Mouse (Mus musculus) heart, adult 8-10 months (tissue): ENCODE data around the gene Ebp. TPM values are rescaled to one million over a fixed set of nuclear protein-coding genes. Genes with fewer than 3 reads are reported as not detected.

Experiments
- DNase-seq: peaks from one replicate; pipeline ENCODE4 v3.0.0; 2022; ENCODE audit warnings: low spot score
- total RNA-seq, 4 experiments: library from RNA; stranded (reverse); gene quantifications; 2 replicates each; pipeline ENCODE4 v1.2.4; 2022

Ebp gene
- total RNA-seq: 10 to 100 TPM; 14.5 to 21.8 (median 17.8) TPM

DNA sequence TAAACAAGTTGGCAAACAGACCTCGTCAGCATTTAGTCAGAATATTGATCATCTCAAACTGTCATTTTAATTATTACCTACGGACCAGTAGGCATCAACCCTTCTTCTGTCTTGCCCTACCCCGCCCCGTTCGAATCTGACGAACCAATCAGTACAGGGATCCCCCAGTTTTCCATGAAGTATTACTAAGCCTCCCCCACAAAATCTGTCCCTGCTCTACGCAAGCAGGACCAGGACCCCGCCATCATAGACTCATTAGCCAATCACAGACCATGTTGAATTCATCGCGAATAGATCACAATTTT is at the start of gene Ebp:
Ebp (minus strand) TSS at position 94 of the 305 bp plus-strand sequence.
- DNase-seq: no peak

- no peak for DNase-seq
Observed at GRCm38 (mm10) chrX:8238804-8239395, 45.6 kb upstream of the Ebp start.

DNA sequence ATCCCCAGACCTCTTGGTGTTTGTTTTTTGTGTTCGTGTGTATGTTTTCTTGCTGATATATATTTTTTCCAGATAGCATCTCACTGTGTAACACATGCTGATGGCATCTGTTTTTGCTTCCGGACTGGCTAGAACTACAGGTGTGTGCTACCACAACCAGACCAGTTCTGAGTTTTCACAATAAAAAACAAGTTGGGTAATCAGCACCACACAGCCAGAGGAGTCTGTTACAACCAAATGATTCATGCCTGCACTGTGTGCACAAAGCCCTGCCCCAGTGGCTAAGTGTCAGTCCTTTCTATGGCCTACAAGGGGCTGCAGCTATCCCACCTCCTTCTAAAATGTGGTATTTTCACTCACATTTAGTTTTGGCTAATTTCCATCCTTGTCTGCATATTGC is 43.4 kb upstream of the Ebp start:
- DNase-seq: no peak

GRCm38 (mm10) chrX:8233602-8234001 is 40.3 kb upstream of the Ebp start:
- DNase-seq: no peak

GRCm38 (mm10) chrX:8230272-8230671 is 37.0 kb upstream of the Ebp start:
- DNase-seq: no peak

DNA sequence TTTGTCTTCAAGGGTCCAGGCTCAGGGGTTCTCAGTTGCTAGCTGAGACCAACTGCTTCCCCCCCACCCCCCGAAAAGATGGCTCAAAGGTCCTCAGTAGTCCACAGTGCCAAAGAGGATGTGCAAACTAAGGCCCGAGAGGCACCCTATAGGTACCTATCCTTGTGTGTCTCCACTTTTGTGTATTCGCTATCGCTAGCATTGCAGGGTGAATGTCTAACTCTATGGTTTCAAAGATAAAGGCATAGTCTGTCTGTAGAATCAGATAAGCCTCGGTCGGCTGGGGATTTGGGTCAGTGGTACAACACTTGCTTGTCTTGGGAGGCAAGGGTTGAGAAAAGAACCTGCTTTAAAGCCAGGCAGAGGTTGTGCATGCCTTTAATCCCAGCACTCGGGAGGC is 30.2 kb upstream of the Ebp start:
- no peak for DNase-seq

DNA sequence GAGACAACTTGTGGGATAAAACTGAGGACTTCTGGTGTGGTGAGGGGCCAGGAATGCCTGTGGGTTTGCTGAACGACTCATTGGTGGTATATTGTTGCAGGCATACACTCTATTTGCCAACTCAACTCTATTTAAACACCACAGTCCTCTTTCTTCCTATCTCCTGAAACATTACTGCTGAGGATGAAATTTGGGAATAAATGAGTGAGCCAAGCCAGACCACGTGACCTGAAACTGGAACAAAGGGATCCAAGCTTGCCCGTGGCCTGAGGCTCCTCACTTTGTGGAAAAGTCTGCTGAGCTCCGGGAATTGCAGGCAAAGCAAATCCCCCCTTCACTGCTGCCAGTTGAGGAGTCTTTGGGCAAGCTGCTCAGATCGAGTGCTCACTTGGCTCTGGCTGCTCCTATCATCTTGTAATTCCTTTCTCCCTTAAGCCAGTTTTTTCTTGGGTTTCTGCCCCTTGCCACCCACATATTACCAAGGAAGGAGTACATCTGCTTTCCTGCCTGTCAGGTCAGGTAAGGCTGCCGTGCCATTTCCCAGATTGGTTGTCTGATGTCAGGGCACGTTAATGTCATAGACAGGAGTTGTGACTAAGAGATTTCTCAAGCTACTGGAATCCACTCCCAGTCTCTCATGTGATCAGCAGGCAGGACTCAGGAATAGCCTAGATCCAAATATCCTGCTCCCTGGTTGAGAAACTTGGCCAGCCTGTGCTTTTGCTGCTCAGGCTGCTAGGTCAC is 29.5 kb upstream of the Ebp start:
- peak; percentile 1 for DNase-seq

GRCm38 (mm10) chrX:8222296-8222677 is 29.0 kb upstream of the Ebp start:
- no peak for DNase-seq

- no peak for DNase-seq
Observed at GRCm38 (mm10) chrX:8219651-8220050, 26.3 kb upstream of the Ebp start.

DNA sequence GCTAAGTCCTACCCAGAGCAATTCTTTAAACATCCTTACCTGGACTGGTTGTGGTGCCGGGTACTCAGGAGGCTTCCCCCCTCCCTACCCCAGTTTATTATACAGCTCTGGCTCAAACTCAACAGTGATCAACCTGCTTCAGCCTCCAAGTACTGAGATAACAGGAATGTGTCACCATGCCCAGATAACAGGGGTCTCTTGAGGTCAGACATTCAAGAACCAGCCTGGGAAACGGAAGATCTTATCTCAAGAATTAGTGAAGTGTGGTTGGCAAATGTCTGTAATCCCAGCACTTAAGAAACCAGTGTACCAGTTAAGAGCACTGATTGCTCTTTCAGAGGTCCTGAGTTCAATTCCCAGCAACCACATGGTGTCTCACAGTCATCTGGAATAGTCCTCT is 24.8 kb upstream of the Ebp start:
- DNase-seq: no peak

- DNase-seq: no peak
Observed at GRCm38 (mm10) chrX:8217383-8217782, 24.1 kb upstream of the Ebp start.

- no peak for DNase-seq
Observed at GRCm38 (mm10) chrX:8211490-8212207, 18.3 kb upstream of the Ebp start.

DNA sequence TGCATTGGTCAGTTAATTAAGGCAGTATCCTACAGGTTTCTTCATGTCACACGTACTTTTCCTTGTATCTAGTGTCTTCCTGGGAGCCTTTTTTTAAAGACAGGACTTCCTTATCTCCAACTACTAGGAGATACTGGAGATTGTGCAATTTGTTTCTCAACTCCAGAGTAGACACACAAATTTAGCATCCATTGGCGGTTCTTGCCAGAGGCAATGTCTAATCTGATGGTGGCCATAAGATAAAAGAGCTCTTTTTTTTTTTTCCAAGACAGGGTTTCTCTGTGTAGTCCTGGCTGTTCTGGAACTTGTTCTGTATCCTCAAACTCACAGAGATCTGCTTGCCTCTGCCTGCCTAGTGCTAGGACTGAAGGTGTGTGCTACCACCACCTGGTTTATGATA is 16.4 kb upstream of the Ebp start:
- DNase-seq: no peak

GRCm38 (mm10) chrX:8207224-8207623 is 13.9 kb upstream of the Ebp start:
- no peak for DNase-seq

DNA sequence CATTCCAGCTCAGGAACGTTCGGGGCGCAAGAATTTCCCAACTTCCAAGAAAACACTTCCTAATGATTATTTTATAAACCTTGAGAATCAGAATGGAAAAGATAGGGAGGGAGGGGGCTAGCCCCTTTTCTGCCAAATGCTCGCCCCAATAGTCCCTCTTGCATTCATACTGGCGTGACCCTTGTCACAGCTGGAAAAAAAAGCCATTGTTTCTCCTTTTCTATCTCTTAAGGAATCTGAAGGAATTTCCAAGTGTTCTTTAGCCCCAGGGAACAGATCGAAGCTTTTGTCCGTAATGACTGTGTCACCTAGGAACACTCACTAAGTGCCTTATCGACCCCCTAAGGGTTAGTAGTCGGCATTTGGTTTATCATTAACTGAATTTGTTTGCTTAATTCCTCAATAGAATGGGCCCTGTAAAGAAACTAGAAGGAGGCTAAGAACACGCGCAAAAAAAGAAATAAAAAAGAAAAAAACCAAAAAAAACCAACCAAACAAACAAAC is 13.4 kb upstream of the Ebp start:
- no peak for DNase-seq

DNA sequence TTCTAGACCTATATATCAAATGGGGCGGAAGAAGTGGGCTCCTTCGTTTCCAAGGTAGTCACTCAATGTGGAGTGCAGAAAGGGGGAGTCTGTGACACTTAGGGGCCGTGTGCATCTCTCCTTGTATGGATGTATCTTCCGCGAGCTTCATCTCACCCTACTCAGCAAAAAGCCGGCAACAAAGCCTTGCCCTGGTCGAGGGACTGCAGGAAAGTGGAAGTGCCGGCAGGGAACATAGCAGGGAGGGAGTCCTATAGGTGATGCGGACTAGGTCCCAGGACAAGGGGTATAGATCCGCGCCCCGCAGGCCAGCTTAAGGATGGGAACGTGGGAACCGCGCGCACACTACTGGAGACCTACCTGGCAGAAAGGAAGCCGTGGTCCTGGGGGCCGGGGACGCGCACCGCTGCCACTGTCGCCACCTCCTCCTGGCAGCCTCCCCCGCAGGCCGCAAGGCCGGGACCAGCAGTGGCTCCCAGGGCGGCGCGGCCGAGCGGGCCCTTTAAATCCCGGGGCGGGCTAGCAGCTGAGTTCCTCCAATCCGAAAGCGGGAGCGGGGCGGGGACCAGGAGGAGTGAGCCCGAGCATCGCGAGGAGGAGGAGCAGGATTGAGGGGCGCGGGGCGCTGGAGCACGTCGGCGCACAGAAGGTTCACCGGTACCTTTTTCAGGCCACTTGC is 12.8 kb upstream of the Ebp start, which contains the start of gene Porcn:
Porcn (minus strand) TSS at position 511 of the 679 bp plus-strand sequence.
- DNase-seq: peak; percentile 78

DNA sequence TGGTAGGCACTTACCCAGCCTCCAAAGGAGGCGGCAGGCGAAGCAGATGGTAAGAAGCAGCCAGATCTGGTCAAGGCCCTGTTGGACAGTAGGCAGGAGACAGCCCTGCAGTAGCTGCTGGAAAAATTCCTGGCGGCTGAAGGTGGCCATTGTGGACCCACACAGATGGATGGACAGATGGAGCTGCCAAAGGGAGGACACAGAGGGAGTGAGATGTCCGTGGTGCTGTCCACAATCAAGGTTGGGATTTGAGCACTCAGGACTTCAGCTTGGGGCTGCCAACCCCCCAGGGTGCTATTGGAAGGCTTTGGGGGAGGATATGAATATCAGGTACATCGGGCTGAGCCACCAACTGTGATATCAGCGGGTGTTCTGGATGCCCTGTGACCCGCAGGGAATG is 12.2 kb upstream of the Ebp start:
- DNase-seq: no peak

GRCm38 (mm10) chrX:8205088-8205487 is 11.8 kb upstream of the Ebp start:
- no peak for DNase-seq

DNA sequence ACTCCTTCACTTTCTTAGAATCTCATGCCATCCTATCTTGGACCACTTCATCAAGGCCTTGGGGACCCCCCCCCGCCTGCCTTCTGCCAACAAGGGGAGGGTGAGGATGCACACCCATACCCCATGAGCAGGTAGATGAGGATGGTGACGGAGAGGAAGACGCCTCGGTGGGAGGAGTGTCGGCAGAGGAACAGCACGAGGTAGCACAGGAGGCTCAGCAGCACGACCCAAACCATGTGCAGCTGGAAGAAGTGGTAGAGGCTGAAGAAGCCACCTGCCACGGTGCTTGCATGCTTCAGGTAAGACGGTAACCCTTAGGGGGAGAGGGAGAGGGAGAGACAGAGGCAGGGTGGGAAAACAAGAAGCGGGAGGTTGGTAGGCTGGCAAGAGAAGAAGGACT is 10.8 kb upstream of the Ebp start:
- DNase-seq: no peak

DNA sequence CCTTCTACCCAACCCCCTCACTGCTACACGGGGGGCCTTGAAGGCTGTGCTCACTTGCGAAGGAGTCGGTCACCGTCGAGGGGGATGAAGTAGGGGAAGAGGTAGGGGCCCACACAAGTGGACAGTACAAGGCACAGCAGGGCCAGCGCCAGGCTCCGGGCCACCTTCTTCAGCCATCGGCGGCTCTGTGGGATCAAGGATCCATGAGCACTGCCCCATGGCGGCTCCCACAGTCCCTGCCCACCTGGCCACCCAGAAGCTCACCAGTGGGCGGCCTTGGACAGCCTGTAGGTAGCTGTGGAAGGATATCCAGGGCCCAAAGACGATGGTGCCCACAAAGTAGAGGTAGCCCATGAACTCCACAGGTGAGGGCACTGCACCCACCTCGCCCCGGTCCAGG is 9.8 kb upstream of the Ebp start:
- no peak for DNase-seq

GRCm38 (mm10) chrX:8192640-8193418 is 483 bp downstream of the Ebp start:
- peak; percentile 84 for DNase-seq
